Mouse (Mus musculus): ENCODE measurements around the gene L3hypdh.

The L3hypdh gene

GRCm38 (mm10) chr12:72085329-72086165, at the start of gene L3hypdh, which contains the start of gene Jkamp:
TSS of gene L3hypdh (minus strand) at chr12:72085439.
TSS of gene Jkamp (plus strand) at chr12:72085589.
- DNase-seq: peak; percentile 95 to 97

DNA sequence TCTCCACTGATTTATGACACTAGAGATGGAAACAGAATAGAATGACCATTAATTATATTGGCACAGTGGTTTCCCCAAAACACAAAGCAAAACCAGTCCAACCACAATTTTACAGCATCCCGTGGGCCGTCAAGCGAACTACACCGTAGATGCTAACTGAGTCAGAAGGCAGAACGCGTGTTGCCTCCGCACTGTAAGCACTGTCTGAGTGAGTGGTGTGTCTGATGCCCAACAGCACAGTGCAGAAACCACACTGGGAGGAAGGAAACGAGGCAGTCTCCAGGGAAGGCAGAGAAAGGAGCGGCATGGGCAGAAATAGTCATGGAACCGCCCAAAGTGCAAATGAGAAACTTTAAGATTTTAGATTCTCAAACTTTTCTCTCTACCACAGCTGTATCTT, 44.0 kb upstream of the L3hypdh start:
- no peak for DNase-seq

GRCm38 (mm10) chr12:72115686-72116345, 30.6 kb upstream of the L3hypdh start:
- no peak for DNase-seq

- DNase-seq: no peak
Observed at GRCm38 (mm10) chr12:72115126-72115525, 29.9 kb upstream of the L3hypdh start.

DNA sequence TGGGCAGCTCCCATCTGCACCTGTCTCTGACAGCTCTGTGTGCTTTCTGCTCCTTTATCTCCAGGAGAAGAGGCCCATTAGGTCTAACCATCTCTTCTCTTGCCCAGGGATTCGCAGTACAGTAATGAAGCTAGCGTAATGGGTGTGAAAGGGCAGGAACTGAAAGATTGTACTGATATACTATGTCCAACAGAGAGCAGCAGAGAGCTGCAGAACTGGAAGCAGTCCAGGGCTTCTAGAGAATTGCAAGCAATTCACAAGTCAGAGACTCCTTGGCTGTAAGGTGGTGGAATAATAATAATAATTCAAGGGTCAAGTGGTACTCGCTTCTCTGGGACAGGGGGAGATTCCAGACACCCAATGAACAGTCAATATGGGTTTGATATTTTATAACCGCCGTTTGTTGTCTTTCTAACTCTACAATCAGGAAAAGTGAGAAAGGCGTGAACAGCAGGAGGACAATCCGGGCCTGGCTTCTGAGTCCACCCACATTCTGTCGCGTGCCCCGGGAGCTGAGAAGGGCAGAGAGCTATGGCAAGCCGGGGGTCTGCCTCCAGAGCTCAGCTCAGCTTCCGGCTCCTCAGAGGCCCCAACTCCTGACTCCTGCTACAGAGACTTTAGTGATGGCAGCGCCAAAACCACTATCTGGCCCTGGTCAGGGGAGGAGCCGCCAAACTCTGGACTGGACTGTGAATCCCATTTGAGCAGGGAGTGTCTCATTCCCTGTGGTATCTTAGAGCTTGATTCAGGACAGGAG, 19.5 kb upstream of the L3hypdh start:
- peak; percentile 76 to 85 for DNase-seq

DNA sequence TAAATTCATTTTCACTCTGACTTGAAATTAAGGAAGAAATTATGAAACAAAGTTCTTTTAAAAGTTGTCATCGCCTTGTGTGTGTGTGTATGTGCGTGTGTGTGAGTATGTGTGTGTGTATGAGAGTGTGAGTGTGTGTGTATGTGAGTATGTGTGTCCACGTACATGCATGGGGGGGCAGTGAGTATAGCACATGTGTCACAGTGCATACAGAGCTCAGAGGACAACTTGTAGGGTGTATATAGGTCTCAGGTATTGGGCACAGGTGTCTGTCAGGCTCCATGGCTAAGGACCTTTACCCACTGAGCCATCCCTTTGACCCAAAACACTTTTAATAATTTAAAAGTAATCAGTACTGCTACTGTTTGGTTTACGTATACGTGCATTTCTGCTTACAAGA, 18.8 kb upstream of the L3hypdh start:
- no peak for DNase-seq

DNA sequence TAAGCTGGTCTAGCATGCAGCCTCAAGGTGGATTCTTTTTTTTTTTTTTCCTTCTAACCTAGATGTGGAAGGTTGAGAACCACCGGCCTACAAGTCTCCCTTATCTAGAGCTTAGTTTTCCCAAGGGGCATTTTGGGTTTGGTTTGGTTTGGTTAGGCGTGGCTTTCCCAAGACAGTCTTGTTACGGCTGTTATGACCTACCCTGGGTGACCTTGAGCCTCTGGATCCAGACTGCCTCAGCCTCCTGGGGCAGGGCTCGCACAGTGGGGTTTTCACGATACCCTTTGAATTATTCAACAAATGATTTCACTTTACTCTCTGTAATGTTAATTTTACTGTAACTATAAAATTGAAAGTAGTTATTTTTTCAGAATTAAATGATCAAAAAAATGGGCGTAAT, 17.5 kb upstream of the L3hypdh start:
- DNase-seq: no peak

GRCm38 (mm10) chr12:72096966-72097365, 11.7 kb upstream of the L3hypdh start:
- no peak for DNase-seq

DNA sequence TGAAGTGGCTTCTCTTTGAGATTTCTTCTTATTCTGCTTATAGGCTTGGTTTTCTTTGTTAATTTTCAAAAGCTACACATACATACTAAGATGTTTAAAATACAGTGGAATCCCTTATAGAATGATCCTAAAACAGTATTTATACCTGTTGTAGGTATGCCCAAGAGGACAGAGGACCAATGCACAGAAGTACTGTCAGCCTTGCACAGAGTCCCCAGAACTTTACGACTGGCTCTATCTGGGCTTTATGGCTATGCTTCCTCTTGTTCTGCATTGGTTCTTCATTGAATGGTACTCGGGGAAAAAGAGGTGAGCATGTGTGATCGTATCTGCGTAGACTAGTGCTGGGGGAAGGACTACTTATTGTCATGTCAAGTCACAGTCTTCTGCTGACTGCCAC, 4.6 kb upstream of the L3hypdh start:
- no peak for DNase-seq

GRCm38 (mm10) chr12:72086166-72086825, 1.1 kb upstream of the L3hypdh start:
- DNase-seq: peak in 1 of 2 experiments; percentile 11

GRCm38 (mm10) chr12:72085024-72085328, 263 bp downstream of the L3hypdh start:
- no peak for DNase-seq

GRCm38 (mm10) chr12:72084261-72085023, 797 bp downstream of the L3hypdh start:
- peak in 1 of 2 experiments; percentile 6 for DNase-seq

- DNase-seq: no peak
Observed at GRCm38 (mm10) chr12:72083265-72083664, 2.0 kb downstream of the L3hypdh start.

- peak in 1 of 2 experiments; percentile 8 for DNase-seq
Observed at GRCm38 (mm10) chr12:72082370-72082769, 2.9 kb downstream of the L3hypdh start.

GRCm38 (mm10) chr12:72081961-72082360, 3.3 kb downstream of the L3hypdh start:
- no peak for DNase-seq

DNA sequence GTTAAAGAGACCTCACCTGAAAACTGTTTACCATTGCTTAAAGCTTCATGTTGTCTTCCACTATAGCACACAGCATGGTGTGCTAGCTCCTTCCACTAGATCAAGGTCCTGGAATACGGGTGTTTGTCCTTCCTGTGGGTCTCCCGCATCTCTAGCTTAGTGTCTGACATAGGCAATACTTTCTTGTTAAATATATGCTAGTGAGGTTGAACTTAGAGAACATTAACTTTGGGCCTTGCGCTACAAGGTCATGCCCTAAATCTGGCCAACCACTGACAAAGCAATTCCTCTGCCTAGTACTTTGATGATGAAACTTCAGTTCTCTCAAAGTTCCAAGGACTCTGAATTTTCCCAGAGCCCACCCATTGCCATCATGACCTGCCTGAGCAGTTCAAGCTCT, 7.0 kb downstream of the L3hypdh start:
- no peak for DNase-seq

GRCm38 (mm10) chr12:72070327-72071269, 14.6 kb downstream of the L3hypdh start, which contains the start of gene Gpr135:
TSS of gene Gpr135 (minus strand) at chr12:72071125.
- DNase-seq: peak; percentile 86

- DNase-seq: no peak
Observed at GRCm38 (mm10) chr12:72069626-72070326, 15.5 kb downstream of the L3hypdh start.

DNA sequence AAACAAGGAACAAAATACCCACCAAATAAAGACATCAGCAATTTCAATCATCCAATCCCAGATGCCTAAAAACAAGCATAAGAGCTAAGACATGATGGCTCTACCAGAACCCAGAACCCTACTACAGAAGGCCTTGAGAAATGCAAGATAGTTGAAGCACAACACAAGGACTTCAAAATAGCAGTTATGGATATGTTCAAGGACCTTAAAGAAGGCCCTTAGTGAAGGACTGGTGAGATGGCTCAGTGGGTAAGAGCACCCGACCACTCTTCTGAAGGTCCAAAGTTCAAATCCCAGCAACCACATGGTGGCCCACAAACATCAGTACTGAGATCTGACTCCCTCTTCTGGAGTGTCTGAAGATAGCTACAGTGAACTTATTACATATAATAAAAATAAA, 27.5 kb downstream of the L3hypdh start:
- no peak for DNase-seq

DNA sequence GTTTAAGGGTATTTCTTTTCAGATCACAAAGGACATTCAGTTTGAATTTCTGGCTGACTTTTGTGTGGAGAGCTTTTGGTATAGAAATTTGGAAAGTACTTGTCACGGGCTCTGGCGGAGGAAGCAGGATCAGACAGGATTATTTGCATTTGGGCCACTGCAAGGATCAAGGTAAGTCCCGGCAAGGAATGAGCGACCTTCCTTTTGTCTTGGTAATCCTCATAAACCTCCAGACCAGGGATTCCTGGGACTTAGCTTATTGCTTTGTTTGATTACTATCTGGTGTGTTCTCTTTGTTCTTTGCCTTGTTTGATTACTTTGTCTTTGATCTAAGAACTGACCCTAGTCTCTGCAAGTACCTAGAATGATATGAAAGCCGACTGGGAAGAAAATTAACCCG, 31.4 kb downstream of the L3hypdh start:
- no peak for DNase-seq

Measured in cerebellum, postnatal 36 days (tissue).